Mouse (Mus musculus): ENCODE measurements around the gene Afap1l2.

Afap1l2 gene

DNA sequence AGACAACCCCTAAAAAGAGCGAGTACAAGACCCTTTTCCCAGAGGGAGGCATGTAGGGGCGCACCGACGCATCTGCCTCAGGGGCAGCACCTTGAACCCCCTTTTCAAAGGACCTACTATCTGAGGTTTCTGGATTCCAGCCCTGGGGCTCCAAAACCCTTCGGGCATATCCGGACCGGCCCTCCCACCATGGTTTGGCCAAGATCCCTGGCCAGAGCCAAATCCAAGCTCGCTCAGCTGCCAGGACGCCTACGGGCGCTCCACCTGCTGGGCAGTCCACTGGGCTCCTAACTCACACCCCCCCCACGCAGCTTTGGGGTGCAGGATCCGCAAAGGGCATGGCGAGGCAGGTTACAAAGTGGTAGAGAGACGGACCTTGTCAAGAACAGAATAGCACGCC, 737 bp downstream of the Afap1l2 start:
- peak; percentile 76 to 77 for DNase-seq (ENCODE audit: low spot score in 2 of 2)

DNA sequence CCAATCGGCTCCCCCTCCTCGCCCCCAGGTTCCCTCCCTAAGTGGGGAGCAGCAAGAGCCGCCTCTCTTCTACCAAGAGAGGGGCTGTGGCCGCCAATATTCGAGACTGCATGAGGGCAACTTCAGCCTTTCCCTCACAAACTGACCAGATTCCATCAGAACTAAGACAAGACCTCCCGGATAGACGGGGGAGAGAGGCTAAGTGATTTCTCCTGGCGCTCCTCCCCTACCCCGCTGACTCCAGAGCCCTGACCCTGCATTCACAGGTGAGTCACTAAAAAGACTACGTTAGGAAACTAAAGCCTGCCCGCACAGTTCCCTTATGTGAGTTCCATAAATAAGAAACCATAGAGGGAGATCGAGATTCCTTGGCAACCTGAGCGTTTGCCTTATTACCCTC, 1.2 kb downstream of the Afap1l2 start:
- no peak for DNase-seq (ENCODE audit: low spot score in 2 of 2)

DNA sequence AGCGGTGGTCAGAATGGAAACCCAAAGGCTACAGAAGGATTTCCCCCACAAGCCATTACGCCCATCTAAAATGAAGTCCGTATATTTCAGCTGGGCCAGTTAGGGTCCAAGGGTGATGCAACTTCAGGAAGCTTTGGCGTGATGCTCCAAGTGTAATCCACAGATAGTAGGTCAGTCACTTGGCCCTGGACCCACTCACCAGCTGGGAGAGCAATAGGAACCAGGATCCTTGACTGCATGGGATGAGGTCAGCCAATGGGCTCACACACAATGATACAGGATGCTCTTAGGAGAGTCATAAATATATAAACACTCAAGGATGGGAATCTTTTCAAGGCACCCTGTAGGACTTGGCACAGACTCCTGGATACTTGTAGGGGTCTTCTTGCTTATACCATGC, 3.0 kb downstream of the Afap1l2 start:
- no peak for DNase-seq (ENCODE audit: low spot score in 2 of 2)

DNA sequence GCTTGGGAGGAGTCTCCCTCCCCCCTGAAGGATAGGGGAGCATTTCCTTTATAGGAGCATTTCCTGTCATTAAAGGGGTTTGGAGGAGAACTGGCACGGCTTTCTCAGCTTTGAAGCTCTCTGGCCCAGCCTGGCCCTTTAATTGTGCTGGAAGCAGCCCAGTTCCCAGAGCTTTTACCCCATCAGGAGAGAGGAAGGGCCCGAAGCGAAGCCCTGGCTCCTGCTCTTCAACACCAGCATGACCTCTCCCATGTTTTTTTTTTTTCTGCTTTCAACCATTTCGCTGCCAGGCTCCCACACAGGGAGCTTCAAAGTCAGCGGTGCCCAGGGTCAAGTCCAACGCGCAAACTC, 4.6 kb downstream of the Afap1l2 start:
- peak; percentile 70 to 73 for DNase-seq (ENCODE audit: low spot score in 2 of 2)

DNA sequence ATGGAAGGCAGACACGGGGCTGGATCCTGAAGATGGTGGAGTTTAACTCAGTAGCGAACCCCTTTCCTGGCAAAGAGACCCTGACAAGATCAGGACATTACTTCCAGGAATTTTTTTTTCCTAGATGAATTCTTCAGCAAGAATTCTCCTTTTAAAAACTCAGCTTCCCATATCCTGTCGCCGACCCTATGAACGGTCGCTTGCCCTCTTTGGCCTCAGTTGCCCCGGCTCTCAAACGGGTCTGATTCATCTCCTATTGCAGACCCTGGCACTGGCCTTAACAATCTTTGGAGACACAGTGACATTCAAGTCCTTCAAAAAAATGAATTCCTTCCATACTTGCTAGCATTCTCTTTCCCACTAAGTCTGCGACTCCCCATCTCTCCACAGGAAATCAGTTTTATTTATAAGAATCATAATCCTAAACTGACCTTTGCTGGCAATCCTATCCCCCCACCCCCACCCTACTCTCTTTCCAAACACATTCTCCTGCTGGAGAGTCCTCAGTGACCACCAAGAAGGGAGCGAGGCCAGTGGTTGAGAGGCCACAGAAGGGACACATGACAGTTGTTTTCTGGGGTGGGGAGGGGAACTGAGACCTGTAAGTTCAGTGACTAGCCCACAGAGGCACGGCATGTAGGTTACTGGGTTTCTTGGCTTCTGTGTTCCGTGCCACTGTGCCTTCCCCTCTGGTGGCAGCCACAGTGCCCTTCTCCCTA, 5.1 kb downstream of the Afap1l2 start:
- DNase-seq (ENCODE audit: low spot score in 2 of 2): no peak

DNA sequence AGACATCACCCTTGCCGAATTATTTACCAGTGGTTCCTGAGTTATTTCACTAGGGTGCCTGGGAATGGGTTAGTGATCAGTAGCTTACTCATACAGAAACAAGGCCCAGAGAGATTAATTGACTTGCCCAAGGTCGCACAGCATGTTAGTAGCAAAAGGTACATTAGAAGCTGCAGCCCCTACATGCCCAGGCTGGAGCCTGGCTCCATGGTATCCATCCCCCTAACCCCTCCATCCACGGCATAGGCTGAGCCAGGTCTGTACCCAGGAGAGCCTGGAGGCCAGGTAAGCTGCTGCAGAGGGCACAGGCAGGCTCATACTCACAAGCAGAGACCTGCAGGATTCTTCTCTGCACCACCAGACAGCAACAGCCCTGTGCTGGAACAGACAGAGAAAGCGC, 6.1 kb downstream of the Afap1l2 start:
- no peak for DNase-seq (ENCODE audit: low spot score in 2 of 2)

DNA sequence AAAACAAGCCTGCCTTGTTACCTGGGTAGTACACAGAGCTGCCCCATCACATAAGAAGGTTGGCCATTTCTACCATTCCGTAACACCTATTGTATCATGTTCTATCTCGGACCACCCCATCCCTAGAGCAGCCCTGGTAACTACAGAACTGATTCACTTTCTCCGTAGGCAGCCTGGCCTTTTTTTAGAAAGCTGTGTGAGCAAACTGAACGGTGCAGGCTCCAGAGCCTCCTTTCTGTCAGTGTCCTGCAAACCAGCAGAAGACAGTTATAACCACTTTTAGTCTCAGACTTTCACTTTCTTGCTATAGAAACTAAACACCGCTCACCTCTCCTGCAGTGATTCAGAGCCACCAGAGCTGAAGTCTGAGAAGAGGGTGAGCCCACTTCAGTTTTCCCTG, 7.4 kb downstream of the Afap1l2 start:
- DNase-seq (ENCODE audit: low spot score in 2 of 2): no peak

DNA sequence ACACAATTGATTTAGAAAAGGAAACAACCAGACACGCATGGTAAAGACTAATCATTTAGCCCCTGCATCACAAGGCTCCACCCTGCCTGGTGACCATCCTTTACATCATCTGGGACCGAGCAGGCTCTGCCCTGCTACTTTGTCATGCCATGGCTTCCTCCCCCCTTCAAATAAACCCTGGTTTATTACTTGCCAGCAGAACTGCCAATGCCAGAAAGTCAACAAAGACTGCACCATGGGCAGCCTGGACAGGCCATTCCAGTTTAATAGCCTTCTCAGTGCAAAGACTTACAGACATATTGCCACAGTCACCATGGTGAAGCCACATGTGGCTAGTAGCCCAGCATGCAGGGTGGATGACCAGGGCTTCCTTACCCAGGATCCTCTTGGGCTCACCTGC, 8.2 kb downstream of the Afap1l2 start:
- no peak for DNase-seq (ENCODE audit: low spot score in 2 of 2)

DNA sequence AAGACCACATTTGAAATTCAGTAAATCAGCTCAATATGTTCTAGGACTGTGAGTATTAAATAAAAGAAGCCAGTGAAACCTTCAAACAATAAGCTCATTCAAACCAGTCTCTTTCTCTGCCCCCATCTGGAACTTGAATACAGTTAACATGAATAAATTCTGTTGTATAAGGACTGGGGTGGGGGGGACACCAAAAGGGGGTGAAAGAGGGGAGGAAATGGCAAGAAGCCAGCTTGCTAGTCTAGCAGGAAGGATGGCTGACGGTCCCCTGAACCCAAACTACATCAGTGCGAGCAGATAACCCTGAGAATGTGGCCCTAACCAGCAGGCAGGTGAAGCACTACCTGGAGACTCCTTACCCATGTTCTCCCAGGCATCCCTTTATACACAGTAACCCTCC, 9.1 kb downstream of the Afap1l2 start:
- peak in 1 of 2 experiments; percentile 54 for DNase-seq (ENCODE audit: low spot score in 2 of 2)

DNA sequence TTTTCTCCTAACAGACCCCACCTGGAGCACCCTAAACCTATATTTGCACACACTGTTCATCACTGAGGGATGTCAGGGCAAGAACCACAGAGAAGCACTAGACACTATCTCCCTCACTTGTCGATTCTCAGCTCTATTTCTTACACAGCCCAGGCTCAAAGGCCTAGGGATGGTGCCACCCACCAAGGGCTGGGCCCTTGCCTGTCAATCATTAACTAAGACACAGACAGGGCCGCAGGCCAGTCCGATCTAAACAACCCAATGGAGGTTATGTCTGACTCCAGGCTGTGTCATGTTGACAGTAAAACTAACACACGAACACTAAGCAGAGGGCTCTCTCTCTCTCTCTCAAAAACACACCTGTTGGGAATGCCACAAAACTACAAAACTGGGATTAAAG, 9.7 kb downstream of the Afap1l2 start:
- DNase-seq (ENCODE audit: low spot score in 2 of 2): no peak

DNA sequence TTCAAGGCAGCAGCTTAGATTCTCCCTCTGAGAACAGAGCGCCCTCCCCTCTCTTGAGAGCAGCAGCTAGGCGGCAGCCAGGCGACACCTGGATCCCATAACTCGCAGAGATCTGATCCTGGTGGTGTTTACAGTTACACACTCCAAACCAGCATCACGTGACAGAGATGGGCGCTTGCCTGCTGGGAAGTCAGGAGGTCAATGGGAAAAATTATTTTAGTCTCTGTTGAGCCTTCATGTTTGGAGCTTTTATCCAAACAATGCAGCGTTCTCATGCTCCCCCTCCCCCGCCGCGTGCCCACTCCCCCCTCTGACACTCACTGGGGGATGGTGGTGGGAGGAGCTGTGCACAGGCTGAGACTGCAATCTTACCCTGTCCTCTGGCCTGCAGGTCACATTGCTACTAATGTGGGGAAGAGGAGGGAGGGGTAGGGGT, 10.8 kb downstream of the Afap1l2 start:
- DNase-seq (ENCODE audit: low spot score in 2 of 2): no peak

DNA sequence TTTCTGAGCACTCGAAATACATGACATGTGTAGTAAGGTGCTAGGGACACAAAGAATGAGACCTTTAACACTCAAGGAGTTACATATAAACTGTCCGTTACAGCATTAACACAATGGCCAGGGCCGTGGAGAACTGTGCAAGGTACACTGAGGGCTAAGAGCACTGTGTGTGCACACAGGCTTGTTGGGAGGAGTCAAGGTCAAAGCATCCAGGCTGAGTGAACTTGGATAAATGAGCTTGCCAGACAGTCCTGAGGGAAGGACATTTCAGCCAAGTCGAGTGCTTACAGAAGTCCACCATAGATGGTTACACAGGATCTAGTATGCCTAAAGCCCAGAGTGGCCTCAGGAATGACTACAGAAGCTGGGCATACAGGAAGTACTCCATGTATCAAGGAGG, 12.6 kb downstream of the Afap1l2 start:
- DNase-seq (ENCODE audit: low spot score in 2 of 2): no peak

DNA sequence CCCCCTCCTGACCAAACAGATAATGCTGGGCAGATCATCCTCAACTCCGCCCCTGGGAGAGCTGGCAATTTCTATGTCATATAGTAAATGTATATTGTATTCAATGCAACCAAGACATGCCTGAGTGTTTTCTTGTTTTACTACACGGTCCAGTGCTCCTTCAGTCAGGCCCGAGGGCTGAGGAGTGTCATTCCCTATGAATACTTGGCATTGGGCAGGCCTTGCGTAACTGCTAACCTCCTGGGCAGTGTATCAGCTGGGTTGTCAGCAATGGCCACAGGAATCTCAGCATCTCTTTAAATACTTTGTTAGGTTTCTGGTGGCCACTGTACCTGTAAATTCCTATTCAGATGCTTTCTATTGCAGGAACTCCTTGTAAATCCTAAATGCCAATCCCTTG, 13.4 kb downstream of the Afap1l2 start:
- DNase-seq (ENCODE audit: low spot score in 2 of 2): no peak

DNA sequence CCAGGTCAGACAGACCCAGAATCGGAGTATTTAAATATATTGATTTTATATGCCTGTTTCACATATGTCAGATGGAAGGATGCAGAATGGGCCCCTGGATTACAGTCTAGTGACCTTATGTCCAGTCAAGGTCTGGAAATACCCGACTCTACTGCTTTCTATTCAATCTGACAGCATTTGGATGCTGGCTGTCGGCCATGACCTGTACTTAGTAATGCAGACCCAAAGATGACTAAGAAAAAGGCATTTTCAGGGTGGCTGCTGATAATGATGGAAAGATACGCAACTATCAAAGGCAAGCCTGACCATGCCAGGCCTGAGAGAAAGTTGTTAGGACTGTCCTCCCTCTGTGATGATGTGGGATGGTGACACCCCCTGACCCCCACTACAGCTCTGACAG, 14.3 kb downstream of the Afap1l2 start:
- DNase-seq (ENCODE audit: low spot score in 2 of 2): no peak

DNA sequence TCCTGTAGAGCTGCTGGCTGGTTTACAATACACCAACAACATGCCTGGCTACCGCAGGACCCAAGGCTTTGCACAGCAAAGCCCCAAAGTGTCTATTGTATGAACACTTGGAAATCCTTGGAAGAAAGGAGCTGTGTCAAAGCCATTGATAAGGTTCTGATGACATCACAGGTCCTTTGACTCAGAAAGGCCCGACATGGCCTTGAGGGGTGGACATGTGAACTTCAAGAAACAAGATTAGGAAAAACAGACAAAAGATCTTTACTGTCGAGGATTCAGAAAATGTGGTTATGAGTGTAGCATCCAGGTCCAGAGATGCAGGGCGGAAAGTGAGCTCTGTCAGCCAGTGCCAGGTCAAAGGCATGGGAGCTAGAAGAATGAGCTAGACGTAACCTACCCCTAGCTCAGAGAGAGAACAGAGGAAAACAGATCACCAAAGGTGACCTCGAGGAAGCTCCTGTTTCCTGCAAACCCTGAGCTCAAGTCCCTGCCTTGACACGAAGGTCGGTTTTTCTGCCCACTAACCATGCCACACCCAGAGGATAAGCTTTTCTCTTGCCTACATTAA, 15.0 kb downstream of the Afap1l2 start:
- DNase-seq (ENCODE audit: low spot score in 2 of 2): no peak

DNA sequence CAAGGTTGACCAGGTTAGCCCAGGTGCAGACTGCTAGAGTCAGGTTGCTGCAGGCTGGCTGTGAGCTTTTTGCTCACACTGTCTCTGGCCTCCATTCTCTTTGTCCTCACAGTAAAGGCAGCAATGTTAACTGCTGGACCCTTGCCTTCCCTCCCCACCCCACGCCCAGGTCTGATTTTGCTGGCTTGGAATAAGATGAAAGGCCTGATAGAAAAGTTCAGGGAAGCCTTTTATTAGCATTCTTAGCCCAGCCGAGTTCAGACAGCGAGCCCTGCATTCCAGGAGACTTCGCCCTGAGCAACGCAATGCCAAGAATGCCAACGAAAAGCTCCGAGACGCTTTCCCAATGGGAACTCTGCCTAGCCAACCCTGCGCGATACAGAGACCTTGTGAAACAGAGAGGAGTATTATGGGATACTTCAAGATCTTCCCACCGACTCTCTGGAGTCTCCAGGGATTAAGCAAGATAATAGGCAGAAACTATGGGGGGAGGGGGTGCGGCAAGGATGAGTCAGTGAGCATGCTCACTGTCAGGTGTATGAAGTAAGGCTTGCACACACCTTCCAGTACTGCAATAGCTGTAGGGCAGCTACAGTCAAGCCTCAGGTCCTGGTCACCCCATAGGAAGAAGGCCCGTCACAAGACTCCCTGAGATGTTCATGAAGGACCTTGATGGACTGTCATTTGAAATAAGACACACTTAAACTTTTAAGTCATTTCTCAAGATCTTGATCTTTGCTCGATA, 17.5 kb downstream of the Afap1l2 start:
- DNase-seq (ENCODE audit: low spot score in 2 of 2): peak; percentile 62 to 68

DNA sequence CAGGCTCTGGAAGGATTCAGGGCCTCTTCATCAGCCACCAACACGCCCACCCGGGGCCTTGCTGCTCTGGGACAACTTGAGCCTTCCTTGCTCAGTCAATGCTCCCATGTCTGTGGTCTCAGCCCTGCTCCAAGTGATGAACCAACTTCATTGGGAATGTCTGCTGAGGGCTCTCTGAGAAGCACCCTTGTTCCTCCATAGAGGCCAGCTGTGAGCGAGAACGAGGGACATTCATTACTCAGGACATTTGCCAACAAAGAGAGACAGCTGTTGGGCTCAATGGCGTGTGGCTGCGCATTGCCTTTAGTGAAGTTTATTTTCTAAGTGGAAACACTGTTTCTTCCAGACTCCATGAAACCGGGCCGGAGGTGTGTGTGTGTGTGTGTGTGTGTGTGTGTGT, 18.9 kb downstream of the Afap1l2 start:
- DNase-seq (ENCODE audit: low spot score in 2 of 2): peak; percentile 43 to 58

DNA sequence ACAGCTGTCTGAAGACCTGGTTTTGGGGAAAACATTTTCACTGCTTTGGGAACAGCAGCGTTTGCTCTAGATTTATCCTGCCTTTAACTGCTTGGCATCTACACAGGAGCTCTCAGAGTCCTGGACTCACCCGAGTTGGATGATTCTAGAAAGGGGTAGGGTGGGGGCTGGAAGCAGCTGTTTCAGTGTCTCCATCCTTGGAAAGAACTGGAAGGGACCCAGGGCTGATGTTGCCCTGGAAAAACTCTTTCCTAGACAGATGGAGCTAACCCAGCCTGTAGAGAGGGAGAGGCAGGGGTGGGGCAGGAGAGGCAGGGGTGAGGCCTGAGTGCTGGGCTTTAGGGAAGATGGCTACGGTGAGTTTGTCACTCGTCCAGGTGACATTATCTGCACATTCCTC, 23.8 kb downstream of the Afap1l2 start:
- DNase-seq (ENCODE audit: low spot score in 2 of 2): no peak

DNA sequence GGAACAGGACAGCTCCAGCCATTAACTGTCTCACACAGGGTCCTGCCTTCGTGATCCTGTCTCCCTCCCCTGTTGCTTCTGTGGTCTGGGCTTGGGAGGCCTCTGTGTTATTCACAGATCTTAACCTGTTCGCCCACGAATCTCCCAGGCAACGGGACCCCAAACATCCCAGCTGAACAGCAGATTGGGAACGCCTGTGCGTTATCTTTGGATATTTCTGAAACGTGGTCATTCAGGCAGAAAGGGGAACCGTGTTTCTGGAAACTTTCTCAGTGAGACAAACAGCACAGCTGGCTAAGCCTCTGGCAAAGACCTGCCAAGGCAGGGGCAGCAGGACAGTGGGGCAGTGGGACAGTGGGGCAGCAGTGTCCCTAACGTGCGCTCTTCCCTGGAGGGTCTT, 24.3 kb downstream of the Afap1l2 start:
- no peak for DNase-seq (ENCODE audit: low spot score in 2 of 2)

DNA sequence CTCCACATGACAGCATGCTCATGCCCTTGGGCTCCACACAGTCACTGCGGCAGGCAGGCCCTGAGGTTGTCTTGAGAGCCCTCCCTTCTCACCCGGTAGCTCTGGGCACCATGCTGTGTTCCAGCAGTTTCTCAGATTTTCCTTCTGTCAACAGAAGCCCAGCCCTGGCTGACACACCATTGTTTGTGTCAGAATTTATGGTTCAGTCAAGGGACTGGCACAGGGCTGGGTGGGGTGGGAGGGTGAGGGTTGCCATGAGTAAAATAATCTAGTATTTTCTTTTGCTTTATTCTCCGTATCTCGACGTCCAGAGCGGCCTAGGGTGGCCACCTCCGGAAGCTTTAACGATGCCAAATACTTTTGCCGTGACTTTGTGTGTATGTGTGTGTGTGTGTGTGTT, 26.3 kb downstream of the Afap1l2 start:
- no peak for DNase-seq (ENCODE audit: low spot score in 2 of 2)

DNA sequence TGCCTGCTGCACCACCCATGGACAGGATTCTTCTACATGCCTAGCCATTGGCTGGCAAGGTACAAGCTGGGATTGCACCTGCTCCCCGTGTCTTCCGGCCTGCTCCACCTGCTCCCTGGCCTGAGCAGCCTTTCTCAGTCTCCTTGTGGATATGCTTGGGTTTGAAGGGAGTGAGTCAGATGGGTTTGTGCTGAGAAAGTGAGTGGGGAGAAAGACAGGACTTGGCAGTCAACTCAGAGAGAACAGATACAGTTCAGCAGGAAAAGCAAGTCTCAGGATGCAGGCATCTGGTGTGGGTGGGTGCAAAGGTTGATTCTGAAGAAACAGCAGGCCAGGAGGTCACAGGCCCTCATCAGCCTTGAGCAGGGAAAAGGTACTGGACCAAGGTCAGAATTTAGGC, 27.2 kb downstream of the Afap1l2 start:
- peak in 1 of 2 experiments; percentile 48 for DNase-seq (ENCODE audit: low spot score in 2 of 2)

DNA sequence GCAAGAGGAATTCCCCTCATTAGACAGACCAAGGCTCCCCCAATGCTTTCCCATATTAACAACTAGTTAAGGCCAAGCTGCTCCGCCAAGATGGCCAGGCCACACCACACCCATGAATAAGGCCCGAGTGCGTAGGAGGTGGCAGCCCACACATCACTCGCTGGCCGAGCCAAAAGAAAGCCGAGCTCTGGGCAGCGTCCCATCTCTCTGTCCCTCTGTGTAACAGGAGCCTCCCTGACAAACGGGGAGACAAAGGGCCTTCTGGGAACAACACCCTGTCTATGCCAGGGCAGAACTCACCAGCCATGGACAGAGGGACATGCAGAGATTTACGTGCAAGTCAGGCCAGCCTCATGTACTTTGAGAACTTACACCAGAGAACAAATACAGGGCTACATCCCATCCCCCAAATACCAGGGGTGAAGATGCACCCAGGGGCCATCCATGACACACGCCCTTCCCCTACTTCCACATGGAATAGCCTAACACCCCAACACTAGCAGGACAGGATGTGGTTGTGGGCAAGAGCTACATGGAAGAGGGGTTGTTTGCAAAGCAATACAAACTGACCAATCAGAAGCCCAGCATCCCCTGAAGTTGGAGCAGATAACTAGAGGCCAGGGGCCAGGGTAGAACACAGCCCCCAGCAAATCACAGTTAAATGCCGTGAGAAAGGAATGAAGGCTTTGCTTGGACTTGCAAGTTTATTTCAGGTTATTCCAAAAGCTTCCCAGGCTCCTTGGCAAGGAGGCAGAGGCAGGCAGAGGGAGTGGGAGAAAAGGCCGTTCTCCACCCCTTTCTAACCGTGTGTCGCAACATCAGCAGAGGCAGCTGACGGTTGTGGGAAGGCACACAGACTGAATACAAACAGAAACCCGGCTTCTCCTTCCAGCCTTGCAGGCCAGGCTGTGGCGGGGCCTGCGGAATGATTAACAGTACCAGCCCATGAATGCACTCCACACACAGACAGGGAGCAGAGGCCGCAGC, 30.8 kb downstream of the Afap1l2 start:
- peak; percentile 71 to 73 for DNase-seq (ENCODE audit: low spot score in 2 of 2)
